Mouse (Mus musculus) neural tube, embryonic 12.5 days (tissue): ENCODE results near the gene Neurl1b. TPM values are rescaled to one million over a fixed set of nuclear protein-coding genes. Genes with fewer than 3 reads are reported as not detected.

Source experiments
- ATAC-seq: fragments of 200-750 bp; cut with Nextera tagmentation; 2 replicates; pipeline ENCODE4 v1.8.0; 2017; ENCODE audit warnings: low read depth, mild to moderate bottlenecking, moderate TSS enrichment, moderate library complexity; ENCODE audit not compliant: low FRiP score
- H3K27ac ChIP-seq: fragments of 300-500 bp; sonication (generic); 2 replicates; pipeline ENCODE4 v1.5.1; 2016
- H3K27me3 ChIP-seq: fragments of 300-500 bp; sonication (generic); replicated peaks from 2 replicates; pipeline ENCODE4 v1.6.1; 2016; ENCODE audit warnings: mild to moderate bottlenecking
- H3K36me3 ChIP-seq: fragments of 300-500 bp; sonication (generic); 2 replicates; pipeline ENCODE4 v1.6.1; 2016; ENCODE audit warnings: mild to moderate bottlenecking
- H3K4me1 ChIP-seq: fragments of 300-500 bp; sonication (generic); 2 replicates; pipeline ENCODE4 v1.6.1; 2016
- H3K4me2 ChIP-seq: fragments of 300-500 bp; sonication (generic); replicated peaks from 2 replicates; pipeline ENCODE4 v1.6.1; 2016; ENCODE audit warnings: mild to moderate bottlenecking
- H3K4me3 ChIP-seq: fragments of 300-500 bp; sonication (generic); 2 replicates; pipeline ENCODE4 v1.5.1; 2016
- H3K9ac ChIP-seq: fragments of 300-500 bp; sonication (generic); 2 replicates; pipeline ENCODE4 v1.6.1; 2016; ENCODE audit warnings: mild to moderate bottlenecking
- H3K9me3 ChIP-seq: fragments of 300-500 bp; sonication (generic); 2 replicates; pipeline ENCODE4 v1.6.1; 2016; ENCODE audit warnings: mild to moderate bottlenecking
- WGBS: fragments of 180-500 bp; shearing (Covaris S2); methylation state at CpG from one replicate; pipeline ENCODE4 v1.1.7; 2016; 5-methylcytosine and 5-hydroxymethylcytosine counted together
- polyA plus RNA-seq: library from polyadenylated mRNA; unstranded; fragments of >200 nt; fragmentation: Nextera tagmentation; extraction: Ambion mirVana; gene quantifications from 2 replicates; pipeline ENCODE4 v1.2.1, GENCODE M21; 2016

Gene Neurl1b
- polyA plus RNA-seq: 0.50 and 0.58 TPM in 2 replicates

GRCm38 (mm10) chr17:26414523-26415354, at the start of gene Neurl1b:
TSS of gene Neurl1b (plus strand) at chr17:26414829.
- Histone ChIP-seq H3K9ac (peak within 1 kb of the TSS; percentile 74), H3K9me3 (no peaks in the 10 kb centered on the region), H3K4me3 (peak within 1 kb of the TSS; percentile 72), H3K4me1 (peaks cover 17% of the 10 kb centered on the region), H3K4me2 (peak within 1 kb of the TSS; percentile 99), H3K27ac (no peak within 1 kb of the TSS), H3K36me3 (no peaks in the 10 kb centered on the region), H3K27me3 (peaks cover 43% of the 10 kb centered on the region)
- WGBS: under 1% methylated on average over 103 of the region's 105 CpGs
- peak; percentile 68; the same call in 1 of the 2 replicates for ATAC-seq

GRCm38 (mm10) chr17:26366792-26367191, 47.8 kb upstream of the Neurl1b start:
- WGBS: 81% methylated on average over 4 of the region's 4 CpGs
- no peak overlapping the region for H3K4me3 ChIP-seq
- no peak overlapping the region for H3K27ac ChIP-seq
- no peak overlapping the region for H3K9ac ChIP-seq
- no peaks in the 10 kb centered on the region for H3K36me3 ChIP-seq
- peaks cover 17% of the 10 kb centered on the region; the same call in 1 of the 2 replicates for H3K4me1 ChIP-seq
- no peaks in the 10 kb centered on the region for H3K9me3 ChIP-seq
- H3K4me2 ChIP-seq: no peak overlapping the region
- no peaks in the 10 kb centered on the region for H3K27me3 ChIP-seq
- no peak for ATAC-seq

GRCm38 (mm10) chr17:26368336-26368992, 46.2 kb upstream of the Neurl1b start:
- Histone ChIP-seq H3K4me3 (no peak overlapping the region), H3K4me1 (peaks cover 10% of the 10 kb centered on the region; the same call in 1 of the 2 replicates), H3K27ac (no peak overlapping the region), H3K36me3 (no peaks in the 10 kb centered on the region), H3K4me2 (no peak overlapping the region), H3K9me3 (no peaks in the 10 kb centered on the region), H3K27me3 (no peaks in the 10 kb centered on the region), H3K9ac (no peak overlapping the region)
- no peak for ATAC-seq
- WGBS: 76% methylated on average over 10 of the region's 10 CpGs

- H3K4me1 ChIP-seq: no peaks in the 10 kb centered on the region
- H3K27me3 ChIP-seq: no peaks in the 10 kb centered on the region
- H3K36me3 ChIP-seq: no peaks in the 10 kb centered on the region
- H3K4me2 ChIP-seq: no peak overlapping the region
- H3K27ac ChIP-seq: no peak overlapping the region
- H3K4me3 ChIP-seq: no peak overlapping the region
- no peak overlapping the region for H3K9ac ChIP-seq
- no peak for ATAC-seq
- no peaks in the 10 kb centered on the region for H3K9me3 ChIP-seq
- WGBS: 52% methylated on average over 9 of the region's 9 CpGs
Observed at GRCm38 (mm10) chr17:26370521-26371245, 43.9 kb upstream of the Neurl1b start.

GRCm38 (mm10) chr17:26371246-26371535, 43.4 kb upstream of the Neurl1b start:
- no peak overlapping the region for H3K4me2 ChIP-seq
- ATAC-seq: no peak
- whole genome bisulfite sequencing: 64% methylated on average over 3 of the region's 3 CpGs

GRCm38 (mm10) chr17:26373211-26373610, 41.4 kb upstream of the Neurl1b start:
- H3K9me3 ChIP-seq: no peaks in the 10 kb centered on the region
- WGBS: 73% methylated on average over 5 of the region's 5 CpGs
- no peak for ATAC-seq
- H3K9ac ChIP-seq: no peak overlapping the region
- no peaks in the 10 kb centered on the region for H3K4me1 ChIP-seq
- no peak overlapping the region for H3K27ac ChIP-seq
- no peaks in the 10 kb centered on the region for H3K36me3 ChIP-seq
- no peak overlapping the region for H3K4me3 ChIP-seq
- H3K27me3 ChIP-seq: no peaks in the 10 kb centered on the region
- H3K4me2 ChIP-seq: no peak overlapping the region

More at GRCm38 (mm10) chr17:26371246-26371535, 43.4 kb upstream of the Neurl1b start:
- Histone ChIP-seq H3K27me3 (no peaks in the 10 kb centered on the region), H3K27ac (no peak overlapping the region), H3K4me1 (no peaks in the 10 kb centered on the region), H3K9me3 (no peaks in the 10 kb centered on the region), H3K9ac (no peak overlapping the region), H3K4me3 (no peak overlapping the region), H3K36me3 (no peaks in the 10 kb centered on the region)

GRCm38 (mm10) chr17:26376416-26376815, 38.2 kb upstream of the Neurl1b start:
- 70% methylated on average over 1 of the region's 1 CpGs for WGBS

GRCm38 (mm10) chr17:26376994-26377744, 37.5 kb upstream of the Neurl1b start:
- 85% methylated on average over 4 of the region's 4 CpGs for WGBS
- no peak overlapping the region for H3K4me2 ChIP-seq
- peaks cover 16% of the 10 kb centered on the region for H3K4me1 ChIP-seq
- H3K36me3 ChIP-seq: no peaks in the 10 kb centered on the region
- no peak overlapping the region for H3K27ac ChIP-seq
- no peak overlapping the region for H3K4me3 ChIP-seq
- ATAC-seq: no peak
- H3K27me3 ChIP-seq: no peaks in the 10 kb centered on the region
- H3K9ac ChIP-seq: no peak overlapping the region
- no peaks in the 10 kb centered on the region for H3K9me3 ChIP-seq

More at GRCm38 (mm10) chr17:26376416-26376815, 38.2 kb upstream of the Neurl1b start:
- Histone ChIP-seq H3K36me3 (no peaks in the 10 kb centered on the region), H3K27ac (no peak overlapping the region), H3K9ac (no peak overlapping the region), H3K4me3 (no peak overlapping the region), H3K27me3 (no peaks in the 10 kb centered on the region), H3K9me3 (no peaks in the 10 kb centered on the region), H3K4me1 (peaks cover 11% of the 10 kb centered on the region), H3K4me2 (no peak overlapping the region)
- no peak for ATAC-seq

GRCm38 (mm10) chr17:26380280-26380985, 34.2 kb upstream of the Neurl1b start:
- H3K27ac ChIP-seq: no peak overlapping the region
- H3K4me2 ChIP-seq: no peak overlapping the region
- H3K27me3 ChIP-seq: no peaks in the 10 kb centered on the region
- H3K9me3 ChIP-seq: no peaks in the 10 kb centered on the region
- H3K4me3 ChIP-seq: no peak overlapping the region
- no peak overlapping the region for H3K9ac ChIP-seq
- H3K36me3 ChIP-seq: no peaks in the 10 kb centered on the region
- 52% methylated on average over 8 of the region's 8 CpGs for WGBS
- H3K4me1 ChIP-seq: peaks cover 16% of the 10 kb centered on the region
- ATAC-seq: no peak

GRCm38 (mm10) chr17:26380986-26381446, 33.6 kb upstream of the Neurl1b start:
- Histone ChIP-seq H3K4me2 (no peak overlapping the region), H3K9me3 (no peaks in the 10 kb centered on the region), H3K4me1 (peaks cover 16% of the 10 kb centered on the region), H3K27me3 (no peaks in the 10 kb centered on the region), H3K27ac (no peak overlapping the region), H3K9ac (no peak overlapping the region), H3K36me3 (no peaks in the 10 kb centered on the region), H3K4me3 (no peak overlapping the region)
- 39% methylated on average over 4 of the region's 4 CpGs for WGBS
- no peak for ATAC-seq

GRCm38 (mm10) chr17:26381613-26382012, 33.0 kb upstream of the Neurl1b start:
- Histone ChIP-seq H3K4me2 (no peak overlapping the region), H3K27ac (no peak overlapping the region)
- WGBS: 73% methylated on average over 5 of the region's 5 CpGs

More at GRCm38 (mm10) chr17:26381613-26382012, 33.0 kb upstream of the Neurl1b start:
- no peak for ATAC-seq
- Histone ChIP-seq H3K4me3 (no peak overlapping the region), H3K4me1 (peaks cover 16% of the 10 kb centered on the region), H3K36me3 (no peaks in the 10 kb centered on the region), H3K9ac (no peak overlapping the region), H3K9me3 (no peaks in the 10 kb centered on the region), H3K27me3 (no peaks in the 10 kb centered on the region)
